ENCODE assay signal across 14 mouse cellular contexts in the genomic region with DNA sequence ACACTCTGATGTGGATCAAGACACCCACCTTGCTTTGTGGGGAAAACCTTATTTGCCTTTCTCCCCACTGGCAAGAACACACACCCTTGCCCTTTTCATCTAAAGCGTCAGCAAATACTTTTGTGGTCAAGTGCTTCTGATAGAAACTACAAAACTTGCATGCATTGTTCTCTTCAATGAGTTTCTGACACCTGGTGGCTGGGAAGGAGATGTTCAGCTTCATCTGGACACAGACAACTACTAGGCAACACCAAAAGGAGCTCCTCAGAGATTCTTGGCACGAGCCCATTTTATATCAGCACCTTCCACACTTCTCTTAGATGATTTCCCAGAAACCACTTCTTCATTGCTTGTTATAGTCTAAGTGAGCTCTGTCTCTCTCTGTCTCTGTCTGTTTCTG.
DNase-seq lines count a peak whose midpoint lies in the region; ATAC-seq and TF ChIP-seq lines count a peak whose summit lies in the region.
"Had no signal": no experiment of that assay in that cellular context is flagged by ENCODE, and none has a peak within 500 bp of the region (broad histone marks: within the 10 kb centered on the region; RNA-seq: fewer than 3 reads in every experiment).

No protein-coding gene starts in this region.

- TF ChIP-seq CTCF in lung, embryonic 14.5 days (IDR thresholded peaks at IDR 0.05; ENCODE audit: low read depth): peak; percentile 46
- TF ChIP-seq CTCF in left cerebral cortex, adult 2 months (IDR thresholded peaks at IDR 0.05): no peak

- H3K9ac ChIP-seq in lung, embryonic 14.5 days: no peak overlapping the region
- H3K9ac ChIP-seq: heart, embryonic 12.5 days; hindbrain, embryonic 13.5 days had no signal

- H3K27ac ChIP-seq in lung, embryonic 14.5 days (ENCODE audit: low read depth): no peak overlapping the region
- no peak overlapping the region for H3K27ac ChIP-seq in left cerebral cortex, adult 2 months
- H3K27ac ChIP-seq: hindbrain, embryonic 13.5 days had no signal

- peak; percentile 36 for DNase-seq in lung, embryonic 14.5 days
- DNase-seq in lung, postnatal 14 days: no peak
- DNase-seq in ES-CJ7 (ENCODE audit: low read depth, low spot score): peak; percentile 6
- DNase-seq in c-Kit-positive CD71-positive TER-119-positive erythroid progenitor cells, embryonic 14.5 days (ENCODE audit: low spot score): peak; percentile 39
- peak; percentile 7 for DNase-seq in lung, postnatal 36 days
- DNase-seq in cerebellum, adult 9-10 months: no peak
- no peak for DNase-seq in left cerebral cortex, adult 2 months (ENCODE audit: extremely low spot score in 1 of 2, low spot score in 2 of 2)
- no peak for DNase-seq in testis, postnatal 10 days (ENCODE audit: low spot score)
- DNase-seq: adrenal gland, adult 2 months; kidney, adult 2 months; right cerebral cortex, postnatal 25 days; thymus, adult 18-20 months had no signal

- intact Hi-C loops in left cerebral cortex, adult 2 months (cut with DNase I): no loop called here

- no peaks in the 10 kb centered on the region for H3K9me3 ChIP-seq in lung, embryonic 14.5 days (ENCODE audit: low read depth, low read length)
- H3K9me3 ChIP-seq: heart, embryonic 12.5 days; hindbrain, embryonic 13.5 days had no signal

- no peak overlapping the region for H3K4me3 ChIP-seq in lung, embryonic 14.5 days (ENCODE audit: low read depth, low read length)
- no peak overlapping the region for H3K4me3 ChIP-seq in left cerebral cortex, adult 2 months
- H3K4me3 ChIP-seq: heart, embryonic 12.5 days; hindbrain, embryonic 13.5 days had no signal

- no peaks in the 10 kb centered on the region for H3K4me1 ChIP-seq in lung, embryonic 14.5 days (ENCODE audit: insufficient read depth)

- no peaks in the 10 kb centered on the region for H3K36me3 ChIP-seq in lung, embryonic 14.5 days (ENCODE audit: insufficient read depth)
- H3K36me3 ChIP-seq: heart, embryonic 12.5 days; hindbrain, embryonic 13.5 days had no signal

- ATAC-seq in lung, embryonic 14.5 days (ENCODE audit: insufficient read depth): no peak

- no peaks in the 10 kb centered on the region for H3K27me3 ChIP-seq in lung, embryonic 14.5 days (ENCODE audit: insufficient read depth, low read length)
- H3K27me3 ChIP-seq: heart, embryonic 12.5 days; hindbrain, embryonic 13.5 days had no signal

- 67% methylated on average over 2 of the region's 2 CpGs for WGBS in lung, embryonic 14.5 days

- H3K4me2 ChIP-seq in lung, embryonic 14.5 days: no peak overlapping the region
- H3K4me2 ChIP-seq: heart, embryonic 12.5 days; hindbrain, embryonic 13.5 days had no signal

Comparison
In these comparisons a context has a peak if more than half of its experiments do, and no peak if none do; other contexts are left out.
1. DNase-seq: peak in lung, embryonic 14.5 days (single experiment), ES-CJ7 (single experiment), c-Kit-positive CD71-positive TER-119-positive erythroid progenitor cells, embryonic 14.5 days (single experiment) and lung, postnatal 36 days (single experiment); none in lung, postnatal 14 days (single experiment), cerebellum, adult 9-10 months (single experiment), left cerebral cortex, adult 2 months (0 of 2) and testis, postnatal 10 days (single experiment).